Mouse (Mus musculus) limb, embryonic 15.5 days (tissue): Measurements from ENCODE around the gene Triap1. TPM values are rescaled to one million over a fixed set of nuclear protein-coding genes. Genes with fewer than 3 reads are reported as not detected.
"Not testable (repeated sequence)": the region's sequence is repeated elsewhere in the genome, so short reads cannot be mapped to it uniquely, and the experiment has no call there.

Experiments
- ATAC-seq: fragments of 200-750 bp; cut with Nextera tagmentation; 2 replicates; pipeline ENCODE4 v1.8.0; 2017; ENCODE audit warnings: low read depth, moderate TSS enrichment; ENCODE audit not compliant: insufficient number of reproducible peaks, low FRiP score, low TSS enrichment
- H3K27ac ChIP-seq: fragments of 300-500 bp; sonication (generic); 2 replicates; pipeline ENCODE4 v1.5.1; 2015; ENCODE audit warnings: moderate library complexity, mild to moderate bottlenecking, inconsistent platforms
- H3K27me3 ChIP-seq: fragments of 300-500 bp; sonication (generic); 2 replicates; pipeline ENCODE4 v1.6.1; 2015; ENCODE audit warnings: inconsistent platforms
- H3K36me3 ChIP-seq: fragments of 300-500 bp; sonication (generic); 2 replicates; pipeline ENCODE4 v1.6.1; 2015; ENCODE audit warnings: inconsistent platforms
- H3K4me1 ChIP-seq: fragments of 300-500 bp; sonication (generic); 2 replicates; pipeline ENCODE4 v1.6.1; 2015; ENCODE audit warnings: inconsistent platforms
- H3K4me2 ChIP-seq: fragments of 300-500 bp; sonication (generic); 2 replicates; pipeline ENCODE4 v1.6.1; 2015; ENCODE audit warnings: mild to moderate bottlenecking, inconsistent platforms
- H3K4me3 ChIP-seq: fragments of 300-500 bp; sonication (generic); 2 replicates; pipeline ENCODE4 v1.5.1; 2015; ENCODE audit warnings: mild to moderate bottlenecking, inconsistent platforms
- H3K9ac ChIP-seq: fragments of 300-500 bp; sonication (generic); 2 replicates; pipeline ENCODE4 v1.6.1; 2015; ENCODE audit warnings: inconsistent platforms
- H3K9me3 ChIP-seq: fragments of 300-500 bp; sonication (generic); 2 replicates; pipeline ENCODE4 v1.6.1; 2016; ENCODE audit warnings: inconsistent platforms
- WGBS: fragments of 180-500 bp; shearing (Covaris S2); methylation state at CpG from one replicate; pipeline ENCODE4 v1.1.7; 2015; 5-methylcytosine and 5-hydroxymethylcytosine counted together
- polyA plus RNA-seq: library from polyadenylated mRNA; unstranded; fragments of >200 nt; fragmentation: Nextera tagmentation; extraction: Ambion mirVana; gene quantifications from 2 replicates; pipeline ENCODE4 v1.2.1, GENCODE M21; 2015

Triap1 gene
- 60.6 and 66.9 TPM in 2 replicates for polyA plus RNA-seq

DNA sequence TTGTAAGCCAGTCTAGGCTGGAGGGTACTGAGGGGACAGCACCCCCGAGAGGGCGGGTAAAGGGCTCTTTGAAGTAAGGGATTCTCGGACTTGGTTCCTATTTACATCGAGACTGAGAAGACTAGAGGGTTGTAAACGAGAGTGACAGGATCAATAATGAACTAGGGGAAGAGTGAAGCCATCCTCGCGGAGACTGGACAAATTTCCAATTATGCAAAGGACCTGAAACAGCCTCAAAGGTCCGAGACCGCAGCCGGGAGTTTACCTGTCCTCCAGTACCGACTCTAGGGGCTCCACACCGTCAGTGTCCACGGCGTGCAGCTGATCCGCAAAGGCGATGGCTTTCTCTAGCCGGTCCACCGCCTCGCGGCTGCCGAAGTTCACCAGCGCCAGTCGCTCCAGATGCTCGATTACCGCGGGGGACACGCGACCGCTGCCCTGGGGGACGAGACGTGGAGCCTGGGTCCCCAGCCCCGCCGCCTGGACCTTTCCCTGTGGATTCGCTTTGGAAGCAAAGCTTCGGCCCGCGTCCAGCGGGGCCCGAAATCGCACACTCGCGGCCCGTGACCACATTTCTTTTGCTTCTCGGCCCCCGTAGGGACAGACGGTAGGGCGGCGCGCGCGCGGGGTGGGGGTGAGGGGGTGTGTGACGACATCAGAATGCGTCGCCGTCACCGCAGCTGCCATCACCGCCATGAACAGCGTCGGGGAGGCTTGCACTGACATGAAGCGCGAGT, at the start of gene Triap1, which contains the start of gene Gatc:
Gene Triap1, plus strand, starts transcription at position 649 of the 737 bp plus-strand sequence.
Gene Gatc, minus strand, starts transcription at position 602 of the 737 bp plus-strand sequence.
- Histone ChIP-seq H3K9me3 (no peaks in the 10 kb centered on the region), H3K9ac (peak within 1 kb of the TSS; percentile 90), H3K4me2 (peak within 1 kb of the TSS; percentile 74), H3K27me3 (no peaks in the 10 kb centered on the region), H3K36me3 (peaks cover 45% of the 10 kb centered on the region), H3K27ac (peak within 1 kb of the TSS; percentile 81), H3K4me3 (peak within 1 kb of the TSS; percentile 91), H3K4me1 (peaks cover 12% of the 10 kb centered on the region)
- peak; percentile 81 for ATAC-seq
- under 1% methylated on average over 62 of the region's 62 CpGs for WGBS

- H3K9me3 ChIP-seq: no peaks in the 10 kb centered on the region
- no peaks in the 10 kb centered on the region for H3K27me3 ChIP-seq
- H3K36me3 ChIP-seq: peaks cover 74% of the 10 kb centered on the region
- no peak for ATAC-seq
- no peak overlapping the region for H3K9ac ChIP-seq
- H3K4me1 ChIP-seq: peaks cover 17% of the 10 kb centered on the region
- 89% methylated on average over 8 of the region's 8 CpGs for WGBS
- H3K27ac ChIP-seq: no peak overlapping the region
- H3K4me3 ChIP-seq: no peak overlapping the region
- no peak overlapping the region for H3K4me2 ChIP-seq
Observed at GRCm38 (mm10) chr5:115294173-115294572, 46.9 kb upstream of the Triap1 start.

DNA sequence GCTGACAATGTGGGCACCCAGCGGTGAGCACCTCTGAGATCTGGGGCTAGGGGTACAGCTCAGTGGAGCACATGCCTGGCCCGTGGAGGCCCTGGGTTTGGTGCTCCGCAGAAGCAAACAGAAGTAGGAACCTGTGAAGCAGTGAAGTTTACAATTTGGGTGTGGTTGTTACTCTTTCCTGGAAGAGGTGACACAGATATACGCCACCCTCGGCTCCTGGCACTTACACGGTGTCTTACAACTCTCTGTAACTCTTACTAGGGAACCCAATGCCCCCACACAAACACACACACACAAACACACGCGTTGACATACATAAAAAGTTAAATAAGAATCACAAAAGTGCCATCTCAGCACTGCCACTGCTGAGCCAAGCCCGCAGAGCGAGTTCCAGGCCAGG, 44.7 kb upstream of the Triap1 start:
- H3K4me3 ChIP-seq: no peak overlapping the region
- H3K27ac ChIP-seq: peak overlapping the region; percentile 62; the same call in 1 of the 2 replicates
- no peaks in the 10 kb centered on the region for H3K9me3 ChIP-seq
- H3K9ac ChIP-seq: no peak overlapping the region
- WGBS: 75% methylated on average over 10 of the region's 10 CpGs
- peaks cover 56% of the 10 kb centered on the region for H3K36me3 ChIP-seq
- ATAC-seq: no peak
- no peaks in the 10 kb centered on the region for H3K27me3 ChIP-seq
- H3K4me2 ChIP-seq: no peak overlapping the region
- peaks cover 22% of the 10 kb centered on the region for H3K4me1 ChIP-seq

DNA sequence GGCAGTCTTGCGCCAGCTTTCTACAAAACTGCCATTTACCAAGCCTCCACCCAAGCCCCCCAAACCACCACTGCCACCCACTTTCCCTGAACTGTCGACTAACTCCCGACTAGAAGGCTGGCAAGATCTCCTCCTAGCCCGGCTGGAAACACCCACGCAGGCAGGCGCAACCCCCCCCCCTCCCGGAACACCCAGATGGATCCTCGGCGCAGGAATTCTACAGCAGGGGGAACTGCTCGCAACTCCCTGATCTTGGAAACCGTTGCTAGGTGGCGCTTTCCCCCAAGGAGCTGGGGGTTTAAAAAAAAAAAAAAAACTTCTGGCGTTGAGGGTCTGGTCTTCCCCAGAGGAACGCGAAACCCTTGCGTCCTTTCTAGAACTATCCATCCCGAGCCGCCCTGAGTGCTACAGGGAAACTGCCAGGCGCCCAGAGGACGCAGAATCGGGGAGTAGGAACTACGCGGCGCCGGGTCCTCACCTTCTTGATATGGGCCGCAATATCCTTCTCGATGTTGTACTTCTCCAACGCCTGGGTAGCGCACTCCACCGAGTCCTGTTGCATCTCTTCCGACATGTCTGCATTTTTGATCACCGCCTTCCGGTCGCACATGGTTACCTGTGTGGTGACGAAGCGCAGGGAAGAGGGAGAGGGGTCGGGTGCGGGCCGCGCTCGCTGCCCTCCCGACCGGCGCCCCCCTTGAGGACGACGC, 40.8 kb upstream of the Triap1 start:
- whole genome bisulfite sequencing: 1% methylated on average over 45 of the region's 46 CpGs
- no peak; the same call in 1 of the 2 replicates for ATAC-seq
- H3K27ac ChIP-seq: peak overlapping the region; percentile 95

GRCm38 (mm10) chr5:115300792-115301614, 40.0 kb upstream of the Triap1 start, which contains the start of gene Dynll1:
TSS of gene Dynll1 (minus strand) at chr5:115300999.
- Histone ChIP-seq H3K27ac (peak within 1 kb of the TSS; percentile 95), H3K27me3 (no peaks in the 10 kb centered on the region), H3K4me3 (peak within 1 kb of the TSS; percentile 82), H3K4me1 (peaks cover 27% of the 10 kb centered on the region), H3K4me2 (peak within 1 kb of the TSS; percentile 71), H3K9ac (peak within 1 kb of the TSS; percentile 92), H3K9me3 (no peaks in the 10 kb centered on the region), H3K36me3 (peaks cover 26% of the 10 kb centered on the region)
- peak; percentile 98 for ATAC-seq
- WGBS: under 1% methylated on average over 57 of the region's 66 CpGs

More for the DNA sequence above, 40.8 kb upstream of the Triap1 start:
- H3K27me3 ChIP-seq: no peaks in the 10 kb centered on the region
- H3K36me3 ChIP-seq: peaks cover 34% of the 10 kb centered on the region
- H3K4me2 ChIP-seq: peak overlapping the region; percentile 46
- H3K9ac ChIP-seq: peak overlapping the region; percentile 92
- H3K4me3 ChIP-seq: peak overlapping the region; percentile 82
- no peaks in the 10 kb centered on the region for H3K9me3 ChIP-seq
- H3K4me1 ChIP-seq: peaks cover 27% of the 10 kb centered on the region

GRCm38 (mm10) chr5:115301615-115302014, 39.4 kb upstream of the Triap1 start:
- peak overlapping the region; percentile 87 for H3K27ac ChIP-seq
- H3K9ac ChIP-seq: peak overlapping the region; percentile 21; the same call in 1 of the 2 replicates
- H3K36me3 ChIP-seq: peaks cover 20% of the 10 kb centered on the region
- ATAC-seq: no peak
- no peaks in the 10 kb centered on the region for H3K27me3 ChIP-seq
- peak overlapping the region; percentile 71 for H3K4me2 ChIP-seq
- H3K9me3 ChIP-seq: no peaks in the 10 kb centered on the region
- H3K4me1 ChIP-seq: peaks cover 24% of the 10 kb centered on the region
- 17% methylated on average over 13 of the region's 13 CpGs for WGBS
- peak overlapping the region; percentile 82 for H3K4me3 ChIP-seq

- 78% methylated on average over 3 of the region's 7 CpGs for WGBS
- H3K27ac ChIP-seq, H3K4me3 ChIP-seq: not testable (repeated sequence)
Observed at GRCm38 (mm10) chr5:115302190-115302589, 38.8 kb upstream of the Triap1 start.

DNA sequence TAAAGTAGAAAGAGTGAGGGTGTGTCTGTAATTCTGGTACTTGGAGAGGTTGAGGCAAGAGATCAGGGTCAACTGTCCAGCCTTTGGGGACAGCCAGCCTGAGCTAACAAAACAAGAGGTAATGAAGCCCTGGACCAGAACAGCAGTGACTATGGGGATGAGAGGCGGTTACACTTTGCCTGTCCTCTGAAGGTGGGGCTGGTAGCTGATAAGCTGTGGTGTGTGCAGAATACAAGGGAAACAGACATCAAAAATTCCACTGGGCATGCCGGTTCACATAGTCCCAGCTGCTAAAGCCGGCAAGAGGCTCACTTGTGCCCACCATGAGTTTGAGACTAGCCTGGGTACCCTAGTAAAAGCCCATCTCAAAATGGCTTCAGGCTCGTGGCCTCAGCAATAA, 28.7 kb upstream of the Triap1 start:
- no peak for ATAC-seq
- Histone ChIP-seq H3K27ac (peak overlapping the region; percentile 33; the same call in 1 of the 2 replicates), H3K9me3 (no peaks in the 10 kb centered on the region), H3K27me3 (no peaks in the 10 kb centered on the region), H3K4me3 (no peak overlapping the region), H3K36me3 (no peaks in the 10 kb centered on the region), H3K9ac (no peak overlapping the region), H3K4me1 (peaks cover 22% of the 10 kb centered on the region), H3K4me2 (no peak overlapping the region)
- WGBS: 70% methylated on average over 4 of the region's 4 CpGs

More at GRCm38 (mm10) chr5:115302190-115302589, 38.8 kb upstream of the Triap1 start:
- H3K4me2 ChIP-seq, H3K9ac ChIP-seq, H3K9me3 ChIP-seq, ATAC-seq, H3K27me3 ChIP-seq: not testable (repeated sequence)
- H3K36me3 ChIP-seq: peaks cover 19% of the 10 kb centered on the region
- H3K4me1 ChIP-seq: peaks cover 24% of the 10 kb centered on the region

GRCm38 (mm10) chr5:115312816-115313667, 28.0 kb upstream of the Triap1 start:
- Histone ChIP-seq H3K27ac (peak overlapping the region; percentile 33), H3K4me1 (peaks cover 29% of the 10 kb centered on the region), H3K9ac (no peak overlapping the region), H3K4me3 (no peak overlapping the region), H3K9me3 (no peaks in the 10 kb centered on the region), H3K27me3 (no peaks in the 10 kb centered on the region), H3K4me2 (no peak overlapping the region), H3K36me3 (no peaks in the 10 kb centered on the region)
- 57% methylated on average over 10 of the region's 10 CpGs for whole genome bisulfite sequencing
- ATAC-seq: no peak

- Histone ChIP-seq H3K4me3 (no peak overlapping the region), H3K9me3 (no peaks in the 10 kb centered on the region), H3K4me1 (peaks cover 35% of the 10 kb centered on the region), H3K27ac (peak overlapping the region; percentile 33), H3K4me2 (no peak overlapping the region), H3K36me3 (no peaks in the 10 kb centered on the region), H3K27me3 (no peaks in the 10 kb centered on the region), H3K9ac (no peak overlapping the region)
- no peak for ATAC-seq
- WGBS: 26% methylated on average over 5 of the region's 5 CpGs
Observed at GRCm38 (mm10) chr5:115313668-115313943, 27.4 kb upstream of the Triap1 start.
